Mouse (Mus musculus): ENCODE measurements around the gene Ei24.

The Ei24 gene

GRCm38 (mm10) chr9:36794487-36794886 is 2.7 kb downstream of the Ei24 start:
- no peak for DNase-seq (ENCODE audit: inconsistent ontology term)

GRCm38 (mm10) chr9:36792191-36792590 is 5.0 kb downstream of the Ei24 start:
- no peak for DNase-seq (ENCODE audit: inconsistent ontology term)

GRCm38 (mm10) chr9:36783921-36784320 is 13.3 kb downstream of the Ei24 start:
- no peak for DNase-seq (ENCODE audit: inconsistent ontology term)

DNA sequence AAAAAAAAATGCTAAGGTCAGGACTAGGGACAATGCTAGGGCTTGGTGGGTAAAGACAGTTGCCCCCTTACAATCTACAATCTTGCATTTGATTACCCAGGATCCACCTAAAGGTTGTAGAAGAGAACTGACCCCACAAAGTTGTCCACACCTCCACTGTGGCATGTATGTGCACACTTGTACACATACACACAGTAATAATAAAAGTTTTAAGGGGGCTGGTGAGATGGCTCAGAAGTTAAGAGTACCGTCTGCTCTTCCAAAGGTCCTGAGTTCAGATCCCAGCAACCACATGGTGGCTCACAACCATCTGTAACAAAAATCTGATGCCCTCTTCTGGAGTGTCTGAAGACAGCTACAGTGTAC is 28.2 kb downstream of the Ei24 start:
- DNase-seq (ENCODE audit: inconsistent ontology term), result no peak

- peak; percentile 11 for DNase-seq (ENCODE audit: inconsistent ontology term)
Measured at GRCm38 (mm10) chr9:36768156-36769047, 28.8 kb downstream of the Ei24 start.

GRCm38 (mm10) chr9:36767203-36768143 is 29.7 kb downstream of the Ei24 start, which contains the start of gene Stt3a:
TSS of gene Stt3a (minus strand) at chr9:36767679.
- DNase-seq (ENCODE audit: inconsistent ontology term), result peak; percentile 99

GRCm38 (mm10) chr9:36764378-36764777 is 32.8 kb downstream of the Ei24 start:
- no peak for DNase-seq (ENCODE audit: inconsistent ontology term)
